Mouse (Mus musculus): ENCODE data around the gene Utp14a. TPM values are rescaled to one million over a fixed set of nuclear protein-coding genes. Genes with fewer than 3 reads are reported as not detected.

Gene Utp14a
- 58.1 TPM for polyA plus RNA-seq (2015; fragmentation: Illumina TruSeq; extraction: RNeasy Lipid Tissue Mini Kit (QIAGEN cat#74804); ENCODE audit: insufficient read depth, low replicate concordance)

GRCm38 (mm10) chrX:48256468-48257007 lies at the start of gene Utp14a:
Gene Utp14a, plus strand, starts transcription at chrX:48256862.

GRCm38 (mm10) chrX:48208519-48209185 lies 48.0 kb upstream of the Utp14a start, which contains the start of gene Zdhhc9:
Gene Zdhhc9, minus strand, starts transcription at chrX:48208878.

Other genes with a start within 250 kb of the Utp14a start
- 0.76 TPM for gene Apln, start 222.0 kb upstream of the Utp14a start, polyA plus RNA-seq (2015; fragmentation: Illumina TruSeq; extraction: RNeasy Lipid Tissue Mini Kit (QIAGEN cat#74804); ENCODE audit: insufficient read depth, low replicate concordance)
- not detected for gene Xpnpep2, start 148.1 kb upstream of the Utp14a start, polyA plus RNA-seq (2015; fragmentation: Illumina TruSeq; extraction: RNeasy Lipid Tissue Mini Kit (QIAGEN cat#74804); ENCODE audit: insufficient read depth, low replicate concordance)
- gene Sash3, start 110.4 kb upstream of the Utp14a start, polyA plus RNA-seq (2015; fragmentation: Illumina TruSeq; extraction: RNeasy Lipid Tissue Mini Kit (QIAGEN cat#74804); ENCODE audit: insufficient read depth, low replicate concordance) = 176 TPM
- 27.6 TPM for gene Zdhhc9, start 48.0 kb upstream of the Utp14a start, polyA plus RNA-seq (2015; fragmentation: Illumina TruSeq; extraction: RNeasy Lipid Tissue Mini Kit (QIAGEN cat#74804); ENCODE audit: insufficient read depth, low replicate concordance)
- 2.5 TPM for gene Bcorl1, start 84.5 kb downstream of the Utp14a start, polyA plus RNA-seq (2015; fragmentation: Illumina TruSeq; extraction: RNeasy Lipid Tissue Mini Kit (QIAGEN cat#74804); ENCODE audit: insufficient read depth, low replicate concordance)
- 105 TPM for gene Elf4, start 206.3 kb downstream of the Utp14a start, polyA plus RNA-seq (2015; fragmentation: Illumina TruSeq; extraction: RNeasy Lipid Tissue Mini Kit (QIAGEN cat#74804); ENCODE audit: insufficient read depth, low replicate concordance)

All from spleen, adult 10 weeks (tissue).